15 mouse cellular contexts compared by ENCODE assay signal in the genomic region with DNA sequence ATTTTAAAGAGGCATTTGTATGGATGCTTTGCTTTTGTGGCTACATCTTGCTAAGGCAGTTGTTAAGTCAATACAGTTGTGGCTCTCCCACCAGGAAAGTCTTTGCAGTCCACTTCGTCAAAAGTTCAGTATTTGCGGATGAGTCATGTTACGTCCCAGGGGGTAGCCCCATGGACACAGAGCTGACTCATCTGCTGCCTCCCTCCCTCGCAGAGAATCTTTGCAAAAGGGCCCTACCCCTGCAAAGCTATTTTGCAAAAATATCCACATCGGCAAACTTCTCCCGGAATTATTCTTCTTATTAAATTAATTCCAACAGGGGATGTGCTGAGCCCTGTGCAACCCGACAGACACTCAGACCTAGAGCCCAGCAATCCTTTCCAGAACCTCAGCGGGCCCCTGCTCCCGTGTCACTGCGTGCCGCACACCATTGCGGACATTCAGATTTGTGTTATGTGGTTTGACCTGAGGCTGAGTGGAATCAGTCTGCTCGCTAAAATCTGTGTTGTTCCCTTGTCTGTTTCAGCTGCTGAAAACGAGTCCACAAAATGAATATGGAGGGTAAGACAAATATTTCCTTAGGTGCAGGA. TPM values are rescaled to one million over a fixed set of nuclear protein-coding genes. Genes with fewer than 3 reads are reported as not detected.
DNase-seq lines count a peak whose midpoint lies in the region; TF ChIP-seq lines count a peak whose summit lies in the region.
"Had no signal": no experiment of that assay in that cellular context is flagged by ENCODE, and none has a peak within 500 bp of the region (broad histone marks: within the 10 kb centered on the region; RNA-seq: fewer than 3 reads in every experiment).

No protein-coding gene starts in this region.

- H3K9me3 ChIP-seq in ES-E14 (ENCODE audit: control insufficient read depth, insufficient read depth, low read depth, low read length), result no peaks in the 10 kb centered on the region
- H3K9me3 ChIP-seq in midbrain, embryonic 10.5 days (replicated peaks), result no peaks in the 10 kb centered on the region
- H3K9me3 ChIP-seq: embryonic facial prominence, embryonic 12.5 days; G1E; midbrain, embryonic 12.5 days had no signal

- H3K4me1 ChIP-seq in ES-E14 (ENCODE audit: control insufficient read depth in 2 of 2, insufficient read depth in 2 of 2, low read length in 2 of 2, poor library complexity in 1 of 2), result no peaks in the 10 kb centered on the region
- peaks cover 17% of the 10 kb centered on the region for H3K4me1 ChIP-seq in brown adipose tissue, adult 24 weeks (ENCODE audit: control insufficient read depth, insufficient read depth, insufficient read length, low read length)
- H3K4me1 ChIP-seq in midbrain, embryonic 10.5 days, result peaks cover 12% of the 10 kb centered on the region

- intact Hi-C loops in heart, postnatal 10 days (cut with DNase I), result no loop called here

- 71% methylated on average over 14 of the region's 14 CpGs for WGBS in midbrain, embryonic 10.5 days

- H3K27ac ChIP-seq in ES-E14 (ENCODE audit: insufficient read depth, low read depth, low read length, poor library complexity, severe bottlenecking), result no peak overlapping the region
- H3K27ac ChIP-seq in brown adipose tissue, adult 24 weeks (replicated peaks; ENCODE audit: low read depth, low read length), result peak overlapping the region; percentile 19; the same call in 1 of the 2 replicates
- H3K27ac ChIP-seq in midbrain, embryonic 10.5 days (replicated peaks), result no peak overlapping the region
- H3K27ac ChIP-seq: embryonic facial prominence, embryonic 12.5 days; midbrain, embryonic 12.5 days had no signal

- in situ Hi-C loops in ES-E14 (cut with MboI; ENCODE audit: low sequenced_read_pairs in 2 of 2, unreplicated experiment in 2 of 2), result no loop called here

- no peaks in the 10 kb centered on the region for H3K36me3 ChIP-seq in ES-E14 (ENCODE audit: control insufficient read depth, insufficient read depth, low read length, poor library complexity, severe bottlenecking)
- H3K36me3 ChIP-seq in midbrain, embryonic 10.5 days, result no peaks in the 10 kb centered on the region
- H3K36me3 ChIP-seq: embryonic facial prominence, embryonic 12.5 days; G1E; midbrain, embryonic 12.5 days had no signal

- H3K27me3 ChIP-seq in midbrain, embryonic 10.5 days (ENCODE audit: low read depth, poor library complexity, severe bottlenecking), result peaks cover 56% of the 10 kb centered on the region

- peak; percentile 65 to 69 for DNase-seq in heart, postnatal 10 days
- DNase-seq in heart, postnatal 4 days, result no peak
- DNase-seq in ES-E14 (ENCODE audit: low read depth, low spot score), result no peak
- peak; percentile 68 for DNase-seq in skeletal muscle tissue, adult 2 months (ENCODE audit: low read depth, low spot score)
- DNase-seq in layer of hippocampus, postnatal 10 days (ENCODE audit: low spot score in 2 of 2), result no peak
- no peak for DNase-seq in midbrain, embryonic 10.5 days (ENCODE audit: low spot score)
- DNase-seq: cerebellum, postnatal 10 days; kidney, postnatal 25 days; lung, postnatal 14 days; retina, postnatal 1 day; thymus, postnatal 14 days had no signal

- H3K9ac ChIP-seq in ES-E14 (ENCODE audit: insufficient read depth, low read depth, low read length, poor library complexity, severe bottlenecking), result no peak overlapping the region
- H3K9ac ChIP-seq: embryonic facial prominence, embryonic 12.5 days; midbrain, embryonic 12.5 days had no signal

- H3K4me3 ChIP-seq in ES-E14 (ENCODE audit: insufficient read depth in 1 of 2, low read depth in 1 of 2, low read length in 2 of 2, poor library complexity in 1 of 2, severe bottlenecking in 1 of 2), result no peak overlapping the region
- H3K4me3 ChIP-seq in brown adipose tissue, adult 24 weeks (ENCODE audit: insufficient read depth, low read depth, low read length), result no peak overlapping the region; the same call in 1 of the 2 replicates
- H3K4me3 ChIP-seq in midbrain, embryonic 10.5 days, result no peak overlapping the region
- H3K4me3 ChIP-seq: embryonic facial prominence, embryonic 12.5 days; midbrain, embryonic 12.5 days had no signal

TF ChIP-seq in ES-E14, 5 proteins besides CTCF, POLR2A, EP300 and RAD21:
- no peak for TF ChIP-seq CHD2 (IDR thresholded peaks at IDR 0.05; ENCODE audit: low read depth, low read length)
- TF ChIP-seq MAFK (IDR thresholded peaks at IDR 0.05; ENCODE audit: insufficient read depth, low read depth, low read length), result peak; percentile 25; the same call in 1 of the 2 replicates

RNA-seq across cellular contexts. Expression of a gene that starts 3.8 kb away (rescaled TPM):
- 100 to 1,000 TPM; 462 to 471 TPM for total RNA-seq in heart, postnatal 10 days (2021)
- 100 to 1,000 TPM; 479 to 498 TPM for total RNA-seq in heart, postnatal 4 days (2021)
- total RNA-seq in ES-E14 (2012; rRNA removed), result 16.4 and 30.7 TPM in 2 replicates
- polyA plus RNA-seq in brown adipose tissue, adult 24 weeks (2012; ENCODE audit: insufficient read depth, insufficient read length, missing spikeins), result 242 and 279 TPM in 2 replicates
- total RNA-seq in layer of hippocampus, postnatal 10 days (2021), result 10 to 100 TPM; 20.5 to 20.6 TPM
- 16.7 and 21.8 TPM in 2 replicates for polyA plus RNA-seq in midbrain, embryonic 10.5 days (2016; fragmentation: Nextera tagmentation; extraction: Ambion mirVana)

RNA-seq across cellular contexts. Expression of a gene that starts 34.8 kb away (rescaled TPM):
- 10 to 100 TPM; 89.6 to 93.8 TPM for total RNA-seq in heart, postnatal 10 days (2021)
- total RNA-seq in heart, postnatal 4 days (2021), result 100 to 1,000 TPM; 112 to 115 TPM
- total RNA-seq in ES-E14 (2012; rRNA removed), result 38.1 and 43.4 TPM in 2 replicates
- polyA plus RNA-seq in brown adipose tissue, adult 24 weeks (2012; ENCODE audit: insufficient read depth, insufficient read length, missing spikeins), result 26.1 and 26.7 TPM in 2 replicates
- 100 to 1,000 TPM; 424 to 431 TPM for total RNA-seq in layer of hippocampus, postnatal 10 days (2021)
- polyA plus RNA-seq in midbrain, embryonic 10.5 days (2016; fragmentation: Nextera tagmentation; extraction: Ambion mirVana), result 33.9 and 43.9 TPM in 2 replicates

RNA-seq across cellular contexts. Expression of a gene that starts 35.1 kb away (rescaled TPM):
- total RNA-seq in heart, postnatal 10 days (2021), result 100 to 1,000 TPM; 110 to 117 TPM
- total RNA-seq in heart, postnatal 4 days (2021), result 100 to 1,000 TPM; 111 to 115 TPM
- 61.5 and 78.9 TPM in 2 replicates for total RNA-seq in ES-E14 (2012; rRNA removed)
- polyA plus RNA-seq in brown adipose tissue, adult 24 weeks (2012; ENCODE audit: insufficient read depth, insufficient read length, missing spikeins), result 18.8 and 20.9 TPM in 2 replicates
- 10 to 100 TPM; 35.9 to 39.0 TPM for total RNA-seq in layer of hippocampus, postnatal 10 days (2021)
- polyA plus RNA-seq in midbrain, embryonic 10.5 days (2016; fragmentation: Nextera tagmentation; extraction: Ambion mirVana), result 16.9 and 20.4 TPM in 2 replicates

Comparison
In these comparisons a context has a peak if more than half of its experiments do, and no peak if none do; other contexts are left out.
1. DNase-seq: peak in heart, postnatal 10 days (2 of 2) and skeletal muscle tissue, adult 2 months (single experiment); none in heart, postnatal 4 days (single experiment), ES-E14 (single experiment), layer of hippocampus, postnatal 10 days (0 of 2) and midbrain, embryonic 10.5 days (single experiment).
2. RNA of a gene that starts 3.8 kb away (total RNA-seq): 479 to 498 TPM in heart, postnatal 4 days and 462 to 471 TPM in heart, postnatal 10 days; 16.4 to 30.7 TPM in ES-E14 and 20.5 to 20.6 TPM in layer of hippocampus, postnatal 10 days; every median in the first group is over 10 times any median in the second.